Mouse (Mus musculus) adrenal gland, adult (tissue): ENCODE measurements around the gene Tmem178.
"Not testable (repeated sequence)": the region's sequence is repeated elsewhere in the genome, so short reads cannot be mapped to it uniquely, and the experiment has no call there.

Experiments used
- DNase-seq, 2 experiments: peaks; one replicate each; pipeline ENCODE4 v3.0.0; 2022 to 2023; ENCODE audit warnings: low spot score in 1 of 2; ENCODE audit not compliant: inconsistent age in 2 of 2

The Tmem178 gene

DNA sequence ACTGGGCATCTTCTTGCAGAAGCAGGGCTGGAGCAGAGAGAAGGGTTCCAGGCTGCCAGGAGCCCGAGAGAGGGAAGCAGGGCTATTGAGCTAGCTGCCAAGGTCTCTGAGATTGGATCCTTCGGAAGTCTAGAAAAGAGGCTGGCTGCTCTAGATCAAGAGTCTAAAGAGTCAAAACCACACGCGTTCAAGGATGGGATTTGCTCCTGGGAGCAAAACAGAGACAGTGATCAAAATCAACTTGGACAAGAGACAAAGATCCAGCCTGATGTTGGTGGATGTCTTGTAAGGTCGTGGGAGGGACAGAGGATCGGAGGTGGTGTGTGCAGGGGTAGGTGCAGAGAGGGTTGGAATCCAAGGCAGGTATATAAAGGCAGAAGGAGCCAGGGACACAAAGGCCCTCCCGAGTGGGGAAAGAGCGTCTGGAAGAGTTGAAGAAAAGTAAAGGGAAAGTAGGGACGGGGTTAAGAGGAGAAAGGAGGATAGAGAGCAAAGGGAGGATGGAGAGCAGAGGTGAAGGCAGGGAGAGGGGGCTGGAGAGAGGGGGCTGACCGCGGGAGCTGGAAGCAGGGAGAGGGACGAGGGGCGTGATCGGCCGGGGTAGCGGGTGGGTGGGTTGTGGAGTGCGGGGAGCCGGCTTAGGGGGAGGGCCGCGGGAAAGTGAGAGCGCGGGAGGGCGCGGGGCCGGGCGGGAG lies 450 bp upstream of the Tmem178 start:
- DNase-seq, result peak in 1 of 2 experiments; percentile 68

DNA sequence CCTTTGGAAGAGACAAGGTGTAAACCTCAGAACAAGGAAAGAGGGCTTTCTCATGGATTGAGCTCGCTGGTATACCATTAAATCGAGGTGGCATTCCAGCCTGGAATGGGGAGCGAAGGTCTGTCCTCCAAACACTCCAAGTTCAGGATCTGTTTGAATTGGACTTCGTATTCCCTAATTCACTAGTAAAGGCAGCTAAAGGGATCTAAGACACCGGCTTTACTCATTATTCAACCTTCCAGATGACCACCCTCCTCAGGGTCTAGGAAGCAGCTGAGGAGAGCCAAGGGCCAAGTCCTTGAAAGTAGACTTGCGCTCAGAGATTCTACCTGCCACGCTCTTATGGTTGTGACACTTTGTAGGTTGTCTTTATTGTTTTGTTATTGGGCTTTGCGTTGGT lies 1.1 kb downstream of the Tmem178 start:
- DNase-seq, result not testable (repeated sequence)

DNA sequence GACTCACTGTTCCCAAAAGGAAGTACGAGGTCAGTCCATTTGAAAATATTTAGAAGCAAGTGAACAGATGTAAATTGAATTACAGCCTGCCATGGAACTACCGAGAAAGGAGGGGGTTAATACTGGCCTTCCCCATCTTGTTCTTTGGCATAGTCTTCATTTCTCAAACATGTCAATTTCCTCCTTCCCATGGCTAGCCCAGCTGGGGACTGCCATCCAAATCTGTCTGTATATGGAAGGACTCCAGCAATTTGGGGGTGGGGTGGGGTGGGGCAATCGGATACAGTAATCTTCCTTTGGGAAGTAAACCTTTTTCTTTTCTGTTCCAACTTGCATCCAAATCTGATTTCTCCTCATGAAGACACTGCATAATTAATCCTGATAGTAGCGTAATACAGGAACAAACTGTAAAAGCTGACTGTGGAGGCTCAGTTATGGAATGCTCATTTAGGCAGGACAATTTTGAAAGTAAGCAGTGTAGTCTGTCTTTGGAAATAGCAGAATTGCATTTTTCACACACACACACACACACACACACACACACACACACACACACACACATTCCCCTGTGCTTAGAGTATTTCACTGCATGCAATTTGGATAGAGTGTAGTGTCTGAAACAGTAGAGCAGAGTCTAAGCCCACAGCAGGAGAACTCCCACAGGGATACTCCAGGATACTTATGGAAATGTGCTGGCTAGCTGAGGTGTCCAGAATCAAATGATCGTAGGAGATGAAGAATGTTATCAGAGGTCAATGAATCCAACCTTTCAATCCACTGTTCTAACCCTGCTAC lies 1.9 kb downstream of the Tmem178 start:
- no peak for DNase-seq

- no peak for DNase-seq
Observed at GRCm38 (mm10) chr17:80947075-80947960, 2.9 kb downstream of the Tmem178 start.

DNA sequence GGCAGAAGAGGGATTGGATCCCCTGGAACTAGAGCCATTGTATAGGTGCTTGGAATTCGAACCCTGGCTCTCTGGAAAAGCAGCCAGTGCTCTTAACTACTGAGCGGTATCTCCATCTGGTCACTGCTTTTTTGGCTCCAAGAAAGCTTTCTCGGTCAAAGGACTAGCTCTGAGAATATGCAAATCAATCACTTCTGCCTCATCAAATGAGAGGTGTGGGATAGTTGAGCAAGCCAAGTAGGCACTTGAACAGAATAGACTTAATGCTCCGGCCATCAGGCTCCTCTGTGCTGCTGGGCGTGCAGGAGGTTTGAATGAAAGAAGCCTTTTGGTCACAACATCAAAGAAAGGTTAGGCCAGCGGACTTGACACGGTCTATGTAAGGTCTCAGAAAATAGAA lies 5.0 kb downstream of the Tmem178 start:
- peak in 1 of 2 experiments; percentile 11 for DNase-seq

DNA sequence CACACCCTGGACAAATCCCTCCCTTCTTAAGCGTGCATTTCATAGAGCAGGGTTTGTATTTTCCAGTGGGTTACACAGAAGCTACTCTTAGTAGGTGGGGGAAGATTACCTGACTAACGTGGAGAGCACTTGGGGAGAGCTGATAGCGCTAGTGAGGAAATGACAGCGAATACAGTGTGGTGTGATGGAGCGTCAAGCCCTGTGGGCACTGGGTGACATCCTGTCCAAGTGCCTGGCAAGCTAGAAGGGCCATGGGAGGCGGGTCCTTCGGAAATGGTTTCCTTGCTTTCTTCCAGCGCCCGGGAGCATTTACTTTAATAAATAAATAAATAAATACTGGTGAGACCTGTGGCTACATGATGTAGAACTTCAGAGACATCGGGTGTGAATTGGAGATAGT lies 5.5 kb downstream of the Tmem178 start:
- peak in 1 of 2 experiments; percentile 3 for DNase-seq

DNA sequence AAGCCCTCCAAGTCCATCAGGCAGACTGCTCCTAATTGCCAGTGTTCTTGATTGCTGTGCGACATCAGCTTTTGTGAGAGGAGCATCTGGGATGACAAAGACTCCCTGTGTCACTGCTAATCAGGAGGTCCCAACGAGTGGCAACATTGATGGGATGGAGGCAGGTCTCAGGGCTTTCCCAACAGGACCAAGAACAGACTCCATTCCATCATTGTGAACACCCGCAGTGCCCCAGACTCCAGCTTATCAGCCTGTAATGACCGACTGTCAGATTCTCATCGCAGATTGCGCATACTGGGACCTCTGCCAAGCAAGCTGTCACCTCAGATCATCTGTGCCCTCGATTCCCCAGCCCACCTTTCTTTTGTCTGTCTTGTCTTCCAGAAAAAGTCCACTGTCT lies 7.9 kb downstream of the Tmem178 start:
- DNase-seq, result no peak

GRCm38 (mm10) chr17:80955415-80955814 lies 11.0 kb downstream of the Tmem178 start:
- DNase-seq, result no peak

GRCm38 (mm10) chr17:80955998-80956811 lies 11.8 kb downstream of the Tmem178 start:
- no peak for DNase-seq

GRCm38 (mm10) chr17:80958332-80958731 lies 13.9 kb downstream of the Tmem178 start:
- no peak for DNase-seq

GRCm38 (mm10) chr17:80959840-80960239 lies 15.4 kb downstream of the Tmem178 start:
- DNase-seq, result no peak

GRCm38 (mm10) chr17:80967475-80967874 lies 23.0 kb downstream of the Tmem178 start:
- no peak for DNase-seq

DNA sequence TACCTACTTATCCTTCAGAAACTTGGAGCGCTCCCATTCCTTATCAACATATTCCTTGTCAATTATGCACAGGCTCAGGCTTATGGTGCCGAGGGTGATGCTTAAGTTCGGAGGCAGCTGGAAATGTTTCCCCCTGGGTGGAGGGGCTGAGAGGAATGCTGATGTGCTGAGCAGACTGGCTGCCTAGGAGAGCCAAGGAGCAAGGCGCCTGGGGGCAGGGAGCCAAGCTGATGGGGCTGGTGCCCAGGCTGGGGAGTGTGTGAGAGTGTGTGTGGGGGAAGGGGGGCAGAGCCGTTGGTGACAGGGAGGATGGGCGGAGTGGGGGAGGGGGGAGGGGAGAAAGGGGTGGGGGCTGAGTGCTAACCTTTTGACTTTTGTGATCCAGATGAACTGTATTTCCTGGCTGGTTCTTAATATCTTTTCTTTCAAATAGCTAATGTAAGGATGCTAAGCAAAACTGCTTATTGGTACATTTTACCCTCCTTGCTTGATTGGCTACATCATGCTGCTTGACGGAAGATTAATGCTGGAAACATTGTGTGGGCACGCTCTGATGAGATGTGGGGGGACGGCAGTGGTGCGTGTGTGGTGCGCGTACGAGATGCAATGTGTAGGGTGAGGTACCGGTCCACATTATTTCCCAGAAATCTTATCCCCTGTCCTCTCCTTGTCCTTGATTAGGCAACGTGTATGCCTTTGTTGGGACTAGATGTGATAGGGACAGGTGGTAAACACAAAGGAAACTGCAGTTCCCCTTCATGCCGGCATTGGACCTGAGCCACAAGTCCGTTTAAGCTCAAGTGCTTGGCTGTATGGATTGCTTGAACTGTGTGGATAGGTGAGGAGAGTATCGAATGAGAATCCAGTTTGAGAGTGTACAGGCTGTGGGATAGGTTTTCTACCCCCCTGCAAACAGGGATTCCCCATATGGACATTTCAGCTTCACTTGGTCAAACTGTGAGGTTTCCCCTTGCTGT lies 25.5 kb downstream of the Tmem178 start:
- no peak for DNase-seq

- peak in 1 of 2 experiments; percentile 68 for DNase-seq
Observed at GRCm38 (mm10) chr17:80970716-80971115, 26.3 kb downstream of the Tmem178 start.

GRCm38 (mm10) chr17:80972891-80973290 lies 28.5 kb downstream of the Tmem178 start:
- no peak for DNase-seq

DNA sequence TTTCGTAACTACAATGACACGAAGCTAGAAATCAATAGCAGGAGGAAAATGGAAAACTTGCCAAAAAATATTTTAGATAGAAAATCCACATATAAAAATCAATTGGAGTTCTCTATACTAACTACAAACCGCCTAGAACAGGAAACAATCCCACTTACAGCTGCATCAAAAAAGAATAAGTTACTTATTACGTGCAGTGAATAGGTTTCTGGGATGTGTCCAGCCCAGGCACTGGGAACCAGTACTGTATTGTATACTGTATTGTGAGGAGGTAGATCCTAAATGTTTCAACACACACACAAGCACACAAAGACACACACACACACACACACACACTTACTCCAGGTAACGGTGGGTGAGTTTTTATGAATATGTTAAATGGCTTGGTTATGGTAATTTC lies 32.8 kb downstream of the Tmem178 start:
- no peak for DNase-seq

DNA sequence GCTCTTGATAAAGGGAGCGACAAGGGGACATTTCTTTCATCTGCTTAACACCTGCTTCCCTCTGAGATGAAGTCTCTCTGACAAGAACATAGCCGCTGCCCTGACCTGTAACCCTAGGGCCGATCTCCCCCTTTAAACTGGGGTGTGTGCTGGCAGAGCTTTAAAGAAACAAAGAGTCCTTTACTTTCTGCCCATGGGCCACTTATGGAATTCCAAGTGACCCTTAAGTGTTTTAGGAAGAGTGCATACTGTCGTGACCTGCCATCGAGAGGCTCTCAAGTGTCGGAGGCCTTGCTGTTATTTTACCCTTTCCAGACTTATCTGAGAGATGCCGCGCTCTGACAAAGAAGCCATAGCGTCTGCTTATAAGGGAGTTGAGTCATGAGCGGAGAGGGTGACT lies 35.7 kb downstream of the Tmem178 start:
- no peak for DNase-seq

- peak; percentile 34 to 73 for DNase-seq
Observed at GRCm38 (mm10) chr17:80981721-80982411, 37.4 kb downstream of the Tmem178 start.

DNA sequence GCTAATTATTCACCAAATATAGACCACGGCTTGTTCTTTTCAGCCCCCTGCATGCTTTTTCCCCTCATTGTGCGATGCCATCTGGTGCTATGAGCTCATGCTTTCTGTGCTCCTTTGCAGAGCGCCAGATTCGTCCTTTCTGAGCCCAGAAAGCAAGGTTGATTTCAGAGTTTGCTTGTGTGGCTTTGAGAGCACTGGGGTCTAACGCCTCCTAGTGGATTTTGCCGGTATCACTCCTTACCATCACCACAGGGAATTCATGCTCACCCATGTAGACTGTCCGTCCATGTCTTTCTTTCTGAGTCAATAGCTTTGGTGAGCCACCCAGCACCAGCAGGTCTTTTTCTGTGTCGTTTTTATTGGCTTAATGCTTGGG lies 38.0 kb downstream of the Tmem178 start:
- DNase-seq, result peak; percentile 83 to 95
